Mouse (Mus musculus) small intestine, adult 2 months (tissue): ENCODE measurements around the gene Glis2. TPM values are rescaled to one million over a fixed set of nuclear protein-coding genes. Genes with fewer than 3 reads are reported as not detected.

ENCODE experiments used
- H3K27ac ChIP-seq: fragments of 200-500 bp; 2 replicates; pipeline ENCODE4 v1.5.1; 2012; ENCODE audit warnings: low read depth, low read length, control low read depth, inconsistent platforms; ENCODE audit not compliant: insufficient read depth
- H3K27me3 ChIP-seq: fragments of 200-500 bp; 2 replicates; pipeline ENCODE4 v1.6.1; 2012; ENCODE audit warnings: mild to moderate bottlenecking, moderate library complexity, low read length, inconsistent platforms; ENCODE audit not compliant: control insufficient read depth, insufficient read depth
- H3K36me3 ChIP-seq: fragments of 200-500 bp; 2 replicates; pipeline ENCODE4 v1.6.1; 2012; ENCODE audit warnings: mild to moderate bottlenecking, low read length, control low read depth, inconsistent platforms; ENCODE audit not compliant: control insufficient read depth, insufficient read depth
- H3K4me1 ChIP-seq: fragments of 200-500 bp; 2 replicates; pipeline ENCODE4 v1.6.1; 2012; ENCODE audit warnings: low read length, inconsistent platforms, mixed read lengths; ENCODE audit not compliant: control insufficient read depth, insufficient read depth, insufficient read length
- H3K4me3 ChIP-seq: fragments of 200-500 bp; 2 replicates; pipeline ENCODE4 v1.5.1; 2012; ENCODE audit warnings: low read depth, mild to moderate bottlenecking, control low read depth, inconsistent platforms, low read length, moderate library complexity
- CTCF ChIP-seq: fragments of 200-500 bp; IDR thresholded peaks from 2 replicates; pipeline ENCODE4 v1.5.1; 2012; ENCODE audit warnings: low read depth, mild to moderate bottlenecking, control low read depth, inconsistent platforms, low read length, moderate library complexity, mixed read lengths; ENCODE audit not compliant: insufficient replicate concordance, insufficient read length; ENCODE audit errors: extremely low read depth
- POLR2A ChIP-seq: fragments of 200-500 bp; IDR thresholded peaks from 2 replicates; pipeline ENCODE4 v1.6.1; 2012; ENCODE audit warnings: low read depth, mild to moderate bottlenecking, control low read depth, inconsistent platforms, low read length, moderate library complexity
- WGBS: fragments of 180-500 bp; shearing (Covaris S2); methylation state at CpG from one replicate; pipeline ENCODE4 v1.1.7; 2018; 5-methylcytosine and 5-hydroxymethylcytosine counted together
- polyA plus RNA-seq: library from polyadenylated mRNA; depleted of rRNA; stranded (reverse); fragments of >200 nt; gene quantifications from 2 replicates; pipeline ENCODE4 v1.2.3, GENCODE M21; 2012

The Glis2 gene
- polyA plus RNA-seq, 1 experiment, result 10.1 TPM

DNA sequence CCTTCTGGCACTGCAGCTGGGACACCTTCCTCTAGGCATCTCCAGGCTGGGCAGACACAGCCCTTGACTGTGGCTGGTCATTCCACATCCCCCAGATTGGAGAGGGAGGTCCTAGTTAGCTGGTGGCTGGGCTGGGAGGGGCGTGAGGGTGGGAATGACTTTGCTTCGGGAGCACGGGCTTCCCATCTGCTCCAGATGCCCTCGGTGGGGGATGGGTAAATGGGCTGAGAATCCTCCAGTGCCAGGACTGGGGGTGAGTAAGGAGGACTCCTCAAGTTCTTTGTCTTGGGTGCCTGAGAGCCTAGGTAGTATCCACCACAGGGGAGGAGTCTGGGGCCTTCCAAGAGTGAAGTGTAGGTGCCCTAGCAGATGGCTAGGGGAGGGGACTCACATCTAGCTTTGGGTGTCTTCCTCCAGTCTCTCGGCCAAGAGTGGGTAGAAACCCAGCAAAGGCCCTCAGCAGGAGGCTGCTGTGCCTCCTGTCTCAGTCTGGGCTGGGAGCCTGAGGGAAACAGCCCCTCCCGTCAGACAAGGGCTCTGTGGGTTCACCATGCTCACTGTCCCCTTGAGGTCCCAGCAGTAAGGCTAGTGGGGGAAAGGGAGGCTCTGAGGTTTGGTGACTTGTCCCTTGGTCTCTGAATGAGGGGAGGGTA is 4.5 kb downstream of the Glis2 start:
- TF ChIP-seq CTCF (no peak), POLR2A (no peak)
- Histone ChIP-seq H3K27ac (no peak overlapping the region), H3K27me3 (peaks cover 10% of the 10 kb centered on the region), H3K36me3 (no peaks in the 10 kb centered on the region), H3K4me1 (peaks cover 17% of the 10 kb centered on the region), H3K4me3 (no peak overlapping the region)
- 57% methylated on average over 6 of the region's 6 CpGs for WGBS

DNA sequence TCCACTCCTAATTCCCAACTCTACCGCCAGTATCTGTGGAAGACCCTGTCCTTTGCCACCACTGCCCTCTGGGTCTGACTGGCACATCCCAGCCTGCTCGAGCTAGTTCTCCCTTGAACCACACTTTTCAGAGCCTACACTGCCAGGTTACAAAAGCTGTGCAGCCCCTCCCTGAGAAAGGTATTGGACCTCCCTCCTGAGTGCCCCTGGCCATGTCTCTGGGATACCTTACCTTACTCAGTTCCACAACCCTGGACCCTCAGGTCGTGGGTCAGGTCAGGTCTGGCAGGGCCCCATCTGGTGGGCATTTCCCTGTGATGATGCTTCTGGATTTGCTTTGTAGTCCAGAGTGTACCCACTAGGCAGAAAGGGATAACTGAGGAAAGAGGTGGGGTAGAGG is 5.1 kb downstream of the Glis2 start:
- peaks cover 17% of the 10 kb centered on the region for H3K4me1 ChIP-seq
- H3K27me3 ChIP-seq, result peaks cover 4% of the 10 kb centered on the region; the same call in 1 of the 2 replicates
- 78% methylated on average over 3 of the region's 3 CpGs for WGBS
- no peak overlapping the region for H3K4me3 ChIP-seq
- TF ChIP-seq POLR2A (no peak), CTCF (no peak)
- H3K36me3 ChIP-seq, result no peaks in the 10 kb centered on the region
- H3K27ac ChIP-seq, result no peak overlapping the region

DNA sequence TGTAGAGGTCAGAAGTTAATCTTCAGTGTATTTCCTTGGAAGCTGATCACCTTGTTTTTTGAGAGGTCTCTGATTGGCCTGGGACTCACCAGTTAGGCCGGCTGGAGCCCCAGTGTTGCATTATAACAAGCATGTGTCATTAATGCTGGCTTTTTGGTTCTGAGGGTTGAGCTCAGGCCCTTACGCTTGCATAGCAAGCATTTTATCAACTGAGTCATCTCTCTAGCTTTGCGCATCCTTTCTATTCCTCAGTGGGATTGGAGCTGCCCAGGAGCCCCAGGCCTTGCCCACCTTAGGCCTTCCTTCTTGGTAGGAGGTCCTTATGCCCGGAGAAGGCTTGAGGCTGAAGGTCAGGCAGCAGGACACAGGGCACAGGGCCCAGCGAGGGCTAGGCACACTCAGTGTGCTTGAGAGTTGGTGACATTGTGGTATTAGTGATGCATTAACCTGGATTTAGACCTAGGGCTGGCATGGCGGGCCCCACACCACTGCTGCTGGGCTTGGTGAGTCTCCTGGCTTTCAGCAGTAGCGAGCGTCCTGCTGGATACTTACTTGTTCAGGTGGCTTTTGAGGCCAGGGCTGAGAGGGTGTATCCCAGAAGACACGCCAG is 6.3 kb downstream of the Glis2 start:
- Histone ChIP-seq H3K36me3 (no peaks in the 10 kb centered on the region), H3K27ac (no peak overlapping the region), H3K4me3 (no peak overlapping the region), H3K27me3 (no peaks in the 10 kb centered on the region), H3K4me1 (peaks cover 18% of the 10 kb centered on the region)
- TF ChIP-seq CTCF (no peak), POLR2A (no peak)
- 85% methylated on average over 9 of the region's 9 CpGs for WGBS

DNA sequence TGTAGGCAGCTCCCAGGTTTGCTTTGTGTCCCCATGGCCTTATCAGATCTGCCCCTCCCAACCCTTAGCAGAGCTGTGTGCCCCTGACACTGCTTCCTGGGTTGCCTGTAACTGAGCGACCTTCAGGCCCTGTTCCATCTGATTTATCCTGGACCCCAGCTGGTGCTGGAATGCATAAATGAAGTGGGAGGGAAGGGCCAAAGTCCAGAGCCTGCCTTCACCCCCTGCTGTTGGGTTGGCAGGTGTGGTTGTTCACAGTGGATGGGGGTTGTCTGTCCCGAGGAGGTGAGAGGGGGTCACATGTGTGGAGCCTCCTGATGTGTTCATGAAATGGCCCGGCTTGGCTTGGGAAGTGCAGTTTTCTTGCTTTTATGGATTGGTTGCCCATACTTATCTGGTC is 7.7 kb downstream of the Glis2 start:
- TF ChIP-seq CTCF, result no peak
- TF ChIP-seq POLR2A, result no peak
- peaks cover 31% of the 10 kb centered on the region for H3K4me1 ChIP-seq
- H3K4me3 ChIP-seq, result no peak overlapping the region
- no peak overlapping the region for H3K27ac ChIP-seq
- WGBS, result 15% methylated on average over 3 of the region's 3 CpGs
- no peaks in the 10 kb centered on the region for H3K27me3 ChIP-seq
- H3K36me3 ChIP-seq, result no peaks in the 10 kb centered on the region

DNA sequence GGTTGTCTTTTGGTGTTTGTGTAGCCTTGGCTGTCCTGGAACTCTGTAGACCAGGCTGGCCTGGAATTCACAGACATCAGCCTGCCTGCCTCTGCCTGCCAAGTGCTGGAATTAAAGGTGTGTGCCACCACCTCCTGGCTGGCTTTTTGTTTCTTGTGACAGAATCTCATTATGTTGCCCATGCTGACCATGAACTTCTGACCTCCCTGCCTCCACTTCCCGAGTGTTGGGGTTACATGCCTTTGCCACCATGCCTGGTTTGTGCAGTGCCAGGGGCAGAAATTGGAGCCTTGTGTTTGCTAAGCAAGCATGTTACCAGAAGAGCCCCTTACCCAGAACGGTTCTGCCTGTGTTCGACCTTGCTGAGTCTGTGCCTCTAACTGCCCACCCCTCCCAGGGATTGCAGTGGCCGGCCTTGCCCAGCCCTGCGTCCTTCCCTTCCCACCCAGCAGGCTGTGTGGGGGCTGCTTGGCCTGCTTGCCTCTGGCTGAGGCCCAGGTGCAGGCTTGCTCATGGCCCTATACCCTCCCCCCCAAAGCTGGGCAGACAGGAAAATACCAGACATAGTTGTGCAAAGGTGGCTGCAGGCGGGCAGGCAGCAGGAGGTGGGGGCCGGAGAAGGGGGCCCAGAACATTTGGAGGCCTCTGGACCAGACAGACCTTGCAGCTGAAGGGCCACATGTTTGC is 8.4 kb downstream of the Glis2 start:
- Histone ChIP-seq H3K27ac (no peak overlapping the region), H3K27me3 (no peaks in the 10 kb centered on the region), H3K4me1 (peaks cover 34% of the 10 kb centered on the region), H3K36me3 (no peaks in the 10 kb centered on the region), H3K4me3 (no peak overlapping the region)
- 73% methylated on average over 7 of the region's 7 CpGs for WGBS
- TF ChIP-seq POLR2A, result no peak
- no peak for TF ChIP-seq CTCF

DNA sequence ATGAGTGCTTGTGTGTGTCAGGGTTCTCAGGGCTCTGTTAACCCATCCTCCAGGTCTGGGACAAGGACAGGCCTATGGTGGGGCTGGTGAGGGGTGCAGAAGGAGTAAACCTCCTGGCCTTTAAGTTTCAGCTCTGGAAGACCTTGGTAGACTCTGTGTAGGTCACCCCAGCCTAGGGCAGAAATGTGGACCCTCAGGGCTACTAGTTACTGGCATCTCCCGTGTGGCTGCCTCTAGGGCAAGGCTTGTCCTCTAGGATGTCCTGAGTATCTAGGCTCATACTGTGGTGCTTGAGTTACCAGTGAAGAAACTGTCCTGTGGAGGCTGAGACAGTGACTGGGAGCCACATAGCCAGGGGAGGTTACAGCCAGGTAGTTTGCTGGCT is 8.9 kb downstream of the Glis2 start:
- no peaks in the 10 kb centered on the region for H3K36me3 ChIP-seq
- H3K4me1 ChIP-seq, result peaks cover 34% of the 10 kb centered on the region
- H3K27me3 ChIP-seq, result no peaks in the 10 kb centered on the region
- 84% methylated on average over 1 of the region's 1 CpGs for WGBS
- H3K27ac ChIP-seq, result no peak overlapping the region
- TF ChIP-seq CTCF, result no peak
- TF ChIP-seq POLR2A, result no peak
- H3K4me3 ChIP-seq, result no peak overlapping the region

DNA sequence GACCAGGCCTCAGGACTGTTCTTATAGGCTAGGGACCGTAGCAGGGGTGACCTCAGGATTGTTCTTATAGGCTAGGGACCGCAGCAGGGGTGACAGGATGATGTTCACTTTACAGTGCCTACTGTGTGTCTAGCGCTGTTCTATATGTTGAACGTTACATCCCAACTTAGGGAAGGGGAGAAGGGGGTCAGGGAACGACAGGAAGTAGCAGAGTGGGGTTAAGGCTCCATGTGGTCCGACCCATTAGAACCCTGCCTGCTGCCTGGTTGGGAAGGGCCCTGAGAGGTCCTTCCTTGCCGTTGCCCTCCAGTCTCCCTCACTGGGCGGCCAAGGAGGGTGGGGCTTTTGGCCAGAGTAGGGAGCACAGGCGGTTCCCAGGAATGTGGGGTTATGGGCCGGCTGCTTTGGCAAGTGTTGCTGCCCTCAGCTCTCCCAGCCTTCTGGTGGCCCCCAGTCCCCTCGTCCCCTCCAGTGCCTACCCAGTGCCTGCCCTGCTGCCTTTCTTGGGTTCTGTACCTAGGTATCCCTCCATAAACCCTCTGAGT is 9.9 kb downstream of the Glis2 start:
- no peak overlapping the region for H3K27ac ChIP-seq
- H3K4me3 ChIP-seq, result no peak overlapping the region
- 70% methylated on average over 11 of the region's 11 CpGs for WGBS
- TF ChIP-seq CTCF (no peak), POLR2A (no peak)
- no peaks in the 10 kb centered on the region for H3K27me3 ChIP-seq
- no peaks in the 10 kb centered on the region for H3K36me3 ChIP-seq
- H3K4me1 ChIP-seq, result peaks cover 34% of the 10 kb centered on the region
